Mouse (Mus musculus) C2C12 (cell line): ENCODE data around the gene Lrrc10b.

ENCODE experiments used
- CTCF ChIP-seq: IDR thresholded peaks from one replicate; pipeline ENCODE4 v1.5.1; 2011; ENCODE audit not compliant: control insufficient read depth, insufficient read depth, insufficient read length
- MAX ChIP-seq: IDR thresholded peaks from one replicate; pipeline ENCODE4 v1.6.1; 2011; ENCODE audit warnings: mild to moderate bottlenecking, control low read depth
- MYOD1 ChIP-seq: IDR thresholded peaks from one replicate; pipeline ENCODE4 v1.6.1; 2011; ENCODE audit warnings: low read depth; ENCODE audit not compliant: control insufficient read depth, insufficient read length
- USF1 ChIP-seq: IDR thresholded peaks from one replicate; pipeline ENCODE4 v1.6.1; 2011; ENCODE audit warnings: low read depth, mild to moderate bottlenecking, control low read depth, moderate library complexity

DNA sequence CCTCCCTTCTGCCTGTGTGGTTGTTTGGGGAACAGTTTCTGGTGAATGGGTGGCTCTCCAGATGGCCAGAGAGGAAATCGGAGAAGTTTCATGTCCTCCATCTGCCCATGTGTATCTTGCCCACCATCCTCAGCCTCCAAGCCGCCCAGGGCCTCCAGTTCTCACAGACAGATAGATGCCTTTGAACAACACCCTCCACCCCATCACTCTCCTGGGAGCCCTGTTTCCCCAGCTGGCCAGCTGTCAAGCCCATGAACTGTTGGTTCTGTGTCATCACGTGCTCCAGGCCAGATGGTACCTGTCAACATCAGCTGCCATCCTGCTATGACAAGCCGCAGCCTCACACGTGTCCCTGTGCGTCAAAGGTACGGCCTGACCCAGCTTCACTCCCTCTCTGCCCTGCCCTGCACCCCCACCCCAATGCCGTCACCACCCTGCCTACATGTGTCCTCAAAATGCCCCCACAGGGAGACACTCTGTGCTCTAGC lies 11.9 kb upstream of the Lrrc10b start:
- no peak for TF ChIP-seq USF1
- no peak for TF ChIP-seq CTCF
- TF ChIP-seq MYOD1 = no peak
- TF ChIP-seq MAX = no peak
